Mouse (Mus musculus): ENCODE measurements at regions not wholly inside any gene's neighbourhood (a gene's known extent, or its start where the extent isn't known, plus 50 kb on each side); places are given as distances from the start of the nearest gene placed in this dataset.

- no peak for TF ChIP-seq POLR2A (IDR thresholded peaks at IDR 0.05; ENCODE audit: borderline replicate concordance, extremely low read depth, insufficient read depth, insufficient read length, poor library complexity, severe bottlenecking)
- TF ChIP-seq CTCF (IDR thresholded peaks at IDR 0.05; ENCODE audit: borderline replicate concordance, extremely low read depth, insufficient read depth, insufficient read length) = no peak
Observed at GRCm38 (mm10) chr6:52481975-52482374, 158.2 kb downstream of the Hibadh start.
